Mouse (Mus musculus) embryonic facial prominence, embryonic 12.5 days (tissue): ENCODE results near the gene Crisp4. TPM values are rescaled to one million over a fixed set of nuclear protein-coding genes. Genes with fewer than 3 reads are reported as not detected.

Experiments
- ATAC-seq: fragments of 200-750 bp; cut with Nextera tagmentation; 2 replicates; pipeline ENCODE4 v1.8.0; 2017; ENCODE audit not compliant: insufficient number of reproducible peaks, insufficient read depth, low FRiP score, low TSS enrichment
- H3K27ac ChIP-seq: fragments of 300-500 bp; sonication (generic); 2 replicates; pipeline ENCODE4 v1.5.1; 2016; ENCODE audit warnings: mild to moderate bottlenecking
- H3K27me3 ChIP-seq: fragments of 300-500 bp; sonication (generic); 2 replicates; pipeline ENCODE4 v1.6.1; 2016; ENCODE audit warnings: mild to moderate bottlenecking, moderate library complexity
- H3K36me3 ChIP-seq: fragments of 300-500 bp; sonication (generic); 2 replicates; pipeline ENCODE4 v1.6.1; 2016; ENCODE audit warnings: mild to moderate bottlenecking
- H3K4me1 ChIP-seq: fragments of 300-500 bp; sonication (generic); 2 replicates; pipeline ENCODE4 v1.6.1; 2016
- H3K4me2 ChIP-seq: fragments of 300-500 bp; sonication (generic); replicated peaks from 2 replicates; pipeline ENCODE4 v1.6.1; 2016; ENCODE audit warnings: mild to moderate bottlenecking, moderate library complexity
- H3K4me3 ChIP-seq: fragments of 300-500 bp; sonication (generic); 2 replicates; pipeline ENCODE4 v1.5.1; 2016; ENCODE audit warnings: mild to moderate bottlenecking
- H3K9ac ChIP-seq: fragments of 300-500 bp; sonication (generic); 2 replicates; pipeline ENCODE4 v1.6.1; 2016; ENCODE audit warnings: mild to moderate bottlenecking, moderate library complexity
- H3K9me3 ChIP-seq: fragments of 300-500 bp; sonication (generic); 2 replicates; pipeline ENCODE4 v1.6.1; 2016; ENCODE audit warnings: mild to moderate bottlenecking, moderate library complexity
- WGBS: fragments of 180-500 bp; shearing (Covaris S2); methylation state at CpG from one replicate; pipeline ENCODE4 v1.1.7; 2016; 5-methylcytosine and 5-hydroxymethylcytosine counted together
- polyA plus RNA-seq: library from polyadenylated mRNA; unstranded; fragments of >200 nt; fragmentation: Nextera tagmentation; extraction: Ambion mirVana; gene quantifications from 2 replicates; pipeline ENCODE4 v1.2.1, GENCODE M21; 2016

The Crisp4 gene
- polyA plus RNA-seq, 1 experiment from 2014 or later: not detected

DNA sequence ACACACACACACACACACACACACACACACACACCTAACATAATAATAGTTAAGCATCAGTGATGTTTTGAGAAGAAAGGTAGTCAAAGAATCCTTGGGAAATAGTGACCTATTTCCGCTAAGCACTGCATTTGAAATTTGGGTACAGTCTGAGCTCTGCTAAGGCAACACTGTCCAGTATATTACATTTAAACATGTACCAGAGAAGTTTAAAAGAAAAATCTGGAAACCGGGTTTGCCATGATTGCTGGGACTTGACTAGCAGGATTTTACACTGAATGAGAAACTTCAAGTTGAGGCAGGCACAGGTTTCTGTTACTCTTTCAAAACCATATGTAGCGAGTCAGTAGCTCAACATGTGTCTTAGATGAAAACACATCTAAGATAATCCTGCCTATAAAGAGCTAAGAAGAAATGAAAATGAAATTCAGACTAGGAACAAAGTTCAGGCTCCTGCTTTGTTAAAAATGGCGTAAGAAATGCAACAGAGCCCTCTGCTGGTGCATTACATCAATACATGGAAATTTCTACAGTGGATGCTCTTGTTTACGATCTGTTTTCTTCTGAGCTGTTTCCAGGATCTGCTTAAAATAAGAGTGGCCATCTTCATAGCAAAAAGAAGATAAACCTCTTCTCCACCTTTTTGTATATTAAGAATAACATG is 39.7 kb downstream of the Crisp4 start:
- H3K4me2 ChIP-seq: no peak overlapping the region
- H3K27me3 ChIP-seq: no peaks in the 10 kb centered on the region
- H3K9me3 ChIP-seq: no peaks in the 10 kb centered on the region
- no peak for ATAC-seq
- no peak overlapping the region for H3K4me3 ChIP-seq
- 48% methylated on average over 5 of the region's 5 CpGs for WGBS
- no peak overlapping the region for H3K9ac ChIP-seq
- H3K4me1 ChIP-seq: no peaks in the 10 kb centered on the region
- no peak overlapping the region for H3K27ac ChIP-seq
- H3K36me3 ChIP-seq: no peaks in the 10 kb centered on the region

DNA sequence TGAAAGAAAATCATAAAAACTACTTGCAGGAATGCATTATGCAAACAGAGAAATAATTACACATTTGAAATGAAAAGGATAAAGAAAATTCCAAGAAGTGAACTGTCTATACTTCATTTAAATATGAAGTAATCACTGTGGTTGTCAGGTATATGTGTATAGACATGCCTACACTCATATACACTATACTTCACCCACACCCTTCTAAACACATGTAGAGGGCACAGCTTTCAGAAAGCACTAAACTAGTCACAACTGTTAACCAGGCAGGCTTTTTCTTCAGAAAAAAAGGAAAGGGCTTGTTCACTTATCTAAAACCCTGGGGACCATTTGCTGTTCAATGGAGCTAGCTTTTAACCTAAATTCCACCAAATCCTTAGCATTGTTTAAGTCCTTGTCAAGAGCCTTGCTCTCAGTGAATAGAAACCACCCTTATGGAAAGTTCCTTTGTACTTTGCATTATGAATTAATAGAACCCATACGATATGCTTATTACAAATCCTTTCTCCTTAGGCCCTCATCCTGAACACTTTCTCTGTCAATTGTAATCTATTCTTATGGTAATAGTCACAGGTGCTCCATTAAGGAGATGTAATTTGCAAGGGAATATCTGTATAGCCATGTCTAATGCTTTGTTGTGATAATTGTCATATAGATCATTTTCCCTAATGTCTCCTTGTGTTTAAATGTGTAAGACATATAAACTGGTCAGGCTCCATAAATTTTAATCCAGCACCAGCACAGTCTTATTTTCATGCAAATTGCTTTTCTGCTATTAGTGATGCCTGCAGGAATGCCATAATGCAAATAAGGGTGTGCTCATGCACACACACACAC is 40.5 kb downstream of the Crisp4 start:
- Histone ChIP-seq H3K9me3 (no peaks in the 10 kb centered on the region), H3K27ac (no peak overlapping the region), H3K4me2 (no peak overlapping the region), H3K36me3 (no peaks in the 10 kb centered on the region), H3K4me1 (no peaks in the 10 kb centered on the region), H3K27me3 (no peaks in the 10 kb centered on the region), H3K4me3 (no peak overlapping the region), H3K9ac (no peak overlapping the region)
- 96% methylated on average over 1 of the region's 1 CpGs for WGBS
- ATAC-seq: no peak

Other genes with a start within 250 kb of the Crisp4 start
- not detected in 2 replicates for gene Defb18, start 91.5 kb upstream of the Crisp4 start, polyA plus RNA-seq
- gene Defb41, start 119.2 kb upstream of the Crisp4 start, polyA plus RNA-seq: not detected in 2 replicates